Mouse (Mus musculus) CH12.LX (cell line): ENCODE results near the gene Nfix.
A peak's percentile ranks its signal among the peaks of the same experiment; 100 is the strongest.

Experiments
- CTCF ChIP-seq, 2 experiments: IDR thresholded peaks in 1 of 2; conservative IDR thresholded peaks in 1 of 2; 2 replicates each; pipeline ENCODE4 v1.5.1; 2011 to 2012; ENCODE audit warnings: low read depth in 2 of 2, low read length in 2 of 2, improper control_type of control experiment in 1 of 2, inconsistent platforms in 1 of 2, mild to moderate bottlenecking in 1 of 2, moderate library complexity in 1 of 2
- EP300 ChIP-seq: IDR thresholded peaks from 2 replicates; pipeline ENCODE4 v1.6.1; 2011; ENCODE audit warnings: low read length, improper control_type of control experiment
- HCFC1 ChIP-seq: IDR thresholded peaks from 2 replicates; pipeline ENCODE4 v1.6.1; 2012; ENCODE audit warnings: low read depth, mild to moderate bottlenecking, inconsistent platforms, low read length, improper control_type of control experiment
- POLR2A ChIP-seq: IDR thresholded peaks from 2 replicates; pipeline ENCODE4 v1.6.1; 2011; ENCODE audit warnings: low read depth, mild to moderate bottlenecking, improper control_type of control experiment, low read length
- RAD21 ChIP-seq: IDR thresholded peaks from 2 replicates; pipeline ENCODE4 v1.6.1; 2011; ENCODE audit warnings: low read depth, mild to moderate bottlenecking, low read length, improper control_type of control experiment, moderate library complexity
- UBTF ChIP-seq: IDR thresholded peaks from 2 replicates; pipeline ENCODE4 v1.6.1; 2012; ENCODE audit warnings: low read depth, mild to moderate bottlenecking, inconsistent platforms, low read length, improper control_type of control experiment, moderate library complexity
- USF2 ChIP-seq: conservative IDR thresholded peaks from 2 replicates; pipeline ENCODE4 v1.6.1; 2011; ENCODE audit warnings: low read depth, low read length, improper control_type of control experiment

DNA sequence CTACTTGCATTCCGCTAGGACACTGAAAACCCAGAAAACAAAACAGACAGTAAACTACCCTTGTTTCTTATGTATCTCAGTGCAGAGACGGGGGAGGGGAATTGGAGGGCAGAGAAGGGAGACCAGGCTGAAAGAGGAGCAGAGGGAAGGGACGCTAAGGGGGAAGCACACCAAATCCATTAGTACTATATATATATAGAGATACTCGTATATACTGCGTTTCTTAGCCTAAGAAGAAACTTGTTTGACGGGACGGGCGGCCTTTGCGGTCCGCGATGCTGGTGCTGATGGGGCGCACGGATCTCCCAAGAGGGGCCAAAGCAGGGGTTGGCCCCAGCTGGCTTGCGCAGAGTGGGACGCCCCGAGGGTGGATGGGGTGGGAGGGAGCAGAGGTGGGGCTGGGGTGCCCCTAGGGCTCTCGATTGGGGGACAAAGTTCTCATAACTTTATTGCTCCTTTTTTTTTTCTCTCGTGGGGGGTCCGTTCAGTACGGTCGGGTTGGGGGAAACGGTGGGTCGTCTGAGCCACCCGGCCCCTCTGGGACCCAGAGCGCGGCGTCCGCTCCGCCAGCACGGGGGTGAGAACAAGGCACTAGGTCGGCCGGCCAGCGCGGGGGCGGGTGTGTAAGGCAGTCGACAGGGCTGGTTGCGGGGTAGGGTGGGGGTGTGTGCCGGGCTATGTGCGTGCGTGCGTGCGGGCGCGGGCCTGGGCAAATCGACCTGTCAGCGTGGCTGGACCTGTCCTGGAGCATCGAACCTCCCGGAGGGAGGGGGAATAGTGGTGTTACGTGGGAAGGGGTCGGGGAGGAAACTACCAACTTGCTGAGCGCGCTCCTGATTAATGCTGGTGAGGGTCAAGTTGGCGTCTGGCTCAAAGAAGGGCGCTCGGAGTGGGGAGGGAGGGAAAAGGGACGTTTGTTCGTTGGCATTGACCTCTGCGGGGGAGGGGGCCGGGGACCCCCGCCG is 95.0 kb downstream of the Nfix start:
- TF ChIP-seq CTCF (conservative IDR thresholded peaks at IDR 0.05 in 1 of 2, IDR thresholded peaks at IDR 0.05 in 1 of 2; ENCODE audit: low read depth in 2 of 2, low read length in 2 of 2) (no peak), POLR2A (peak; percentile 43), RAD21 (no peak), EP300 (no peak), HCFC1 (no peak), UBTF (no peak), USF2 (no peak)
